Mouse (Mus musculus) lung, postnatal 0 days (tissue): ENCODE results near the gene Sorcs3.
A peak's percentile ranks its signal among the peaks of the same experiment; 100 is the strongest.

Experiments used
- CTCF ChIP-seq: IDR thresholded peaks from 2 replicates; pipeline ENCODE4 v1.5.1; 2016; ENCODE audit warnings: antibody characterized with exemption, mild to moderate bottlenecking
- EP300 ChIP-seq: IDR thresholded peaks from 2 replicates; pipeline ENCODE4 v1.6.1; 2016; ENCODE audit warnings: antibody characterized with exemption, mild to moderate bottlenecking, control low read depth

DNA sequence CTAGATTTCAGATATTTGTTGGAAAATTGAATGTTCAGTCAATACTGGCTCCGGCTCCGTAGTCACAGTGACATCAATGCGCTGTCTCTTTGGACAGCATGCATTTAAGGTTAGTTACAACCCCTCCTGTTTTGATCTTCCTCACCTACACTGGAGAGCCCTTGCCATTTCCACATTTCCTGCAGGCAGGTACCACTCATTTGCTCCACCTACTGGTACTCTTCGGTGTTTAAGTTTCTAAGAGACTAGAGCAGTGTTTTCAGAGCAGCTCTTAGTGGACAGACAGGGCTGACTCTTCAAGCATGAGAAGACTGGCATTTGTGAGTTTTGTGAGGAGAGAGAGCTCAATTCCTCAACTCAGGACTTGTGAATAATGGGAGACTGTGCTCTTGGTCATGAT lies 31.1 kb upstream of the Sorcs3 start:
- TF ChIP-seq EP300 (no peak), CTCF (peak; percentile 48)
